Mouse (Mus musculus) C2C12 (cell line): ENCODE measurements around the gene Furin.

Source experiments
- CEBPB ChIP-seq: IDR thresholded peaks from one replicate; pipeline ENCODE4 v1.6.1; 2011; ENCODE audit warnings: low read depth, mild to moderate bottlenecking, control low read depth, moderate library complexity
- CTCF ChIP-seq: IDR thresholded peaks from one replicate; pipeline ENCODE4 v1.5.1; 2011; ENCODE audit not compliant: control insufficient read depth, insufficient read depth, insufficient read length
- FOSL1 ChIP-seq: IDR thresholded peaks from one replicate; pipeline ENCODE4 v1.8.0; 2011; ENCODE audit warnings: mild to moderate bottlenecking, low read length; ENCODE audit not compliant: poor library complexity, insufficient read depth, severe bottlenecking
- MAX ChIP-seq: IDR thresholded peaks from one replicate; pipeline ENCODE4 v1.6.1; 2011; ENCODE audit warnings: mild to moderate bottlenecking, control low read depth
- MYOD1 ChIP-seq: IDR thresholded peaks from one replicate; pipeline ENCODE4 v1.6.1; 2011; ENCODE audit warnings: low read depth; ENCODE audit not compliant: control insufficient read depth, insufficient read length
- USF1 ChIP-seq: IDR thresholded peaks from one replicate; pipeline ENCODE4 v1.6.1; 2011; ENCODE audit warnings: low read depth, mild to moderate bottlenecking, control low read depth, moderate library complexity

GRCm38 (mm10) chr7:80414303-80414855, 9.1 kb upstream of the Furin start:
- TF ChIP-seq MYOD1 = no peak
- TF ChIP-seq CTCF = no peak
- TF ChIP-seq MAX = no peak
- no peak for TF ChIP-seq CEBPB
- no peak for TF ChIP-seq FOSL1
- no peak for TF ChIP-seq USF1
